Mouse (Mus musculus) gastrocnemius, adult 18-20 months (tissue): ENCODE measurements at regions not wholly inside any gene's neighbourhood (a gene's known extent, or its start where the extent isn't known, plus 50 kb on each side); places are given as distances from the start of the nearest gene placed in this dataset.
A peak's percentile ranks its signal among the peaks of the same experiment; 100 is the strongest.
"Not testable (repeated sequence)": the region's sequence is repeated elsewhere in the genome, so short reads cannot be mapped to it uniquely, and the experiment has no call there.

ENCODE experiments used
- DNase-seq: peaks from one replicate; pipeline ENCODE4 v3.0.0; 2021; ENCODE audit warnings: low spot score

- DNase-seq: peak; percentile 91
Measured at GRCm38 (mm10) chr6:31011407-31012020, 52.6 kb upstream of the Klf14 start.

DNA sequence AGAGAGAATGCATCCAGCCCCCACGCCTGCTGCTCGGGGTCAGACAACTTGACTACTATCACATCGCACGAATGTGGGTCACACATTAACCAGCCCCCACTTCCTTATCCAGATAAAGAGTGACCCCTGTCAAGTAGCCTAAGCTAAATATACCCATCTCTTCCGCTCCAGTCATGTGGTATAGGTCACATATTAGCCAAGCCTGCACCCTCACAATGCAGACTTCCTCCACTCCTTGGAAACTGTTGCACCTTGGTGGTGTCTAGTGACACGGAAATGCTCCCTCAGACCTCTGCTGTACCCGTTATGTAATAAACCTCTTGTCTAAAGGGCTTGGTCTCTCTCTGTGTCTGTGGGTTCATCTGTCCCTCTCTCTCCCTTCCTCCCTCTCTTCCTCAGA, 57.7 kb upstream of the Klf14 start:
- DNase-seq: no peak

- DNase-seq: no peak
Measured at GRCm38 (mm10) chr6:31021776-31022175, 62.9 kb upstream of the Klf14 start.

GRCm38 (mm10) chr6:31029777-31030176, 70.9 kb upstream of the Klf14 start:
- no peak for DNase-seq

DNA sequence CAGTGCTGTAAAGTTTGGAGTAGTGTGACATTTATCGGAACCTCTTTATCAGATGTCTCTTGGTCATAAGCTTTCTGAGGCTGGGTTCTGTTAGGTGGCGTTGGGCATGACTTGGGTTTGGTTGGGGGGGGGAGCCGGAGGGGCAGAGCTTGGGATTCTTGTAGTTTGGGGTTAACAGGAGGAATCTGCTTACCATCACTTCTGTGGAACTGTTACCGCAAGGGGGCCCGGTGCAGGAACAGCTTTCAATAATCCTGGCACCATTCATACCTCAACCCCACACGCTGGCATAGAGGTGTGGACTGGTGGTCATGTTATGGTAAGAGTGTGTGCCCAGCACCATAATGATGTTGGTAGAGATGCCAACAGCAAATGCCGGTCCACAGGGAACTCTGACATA, 72.1 kb upstream of the Klf14 start:
- DNase-seq: no peak

DNA sequence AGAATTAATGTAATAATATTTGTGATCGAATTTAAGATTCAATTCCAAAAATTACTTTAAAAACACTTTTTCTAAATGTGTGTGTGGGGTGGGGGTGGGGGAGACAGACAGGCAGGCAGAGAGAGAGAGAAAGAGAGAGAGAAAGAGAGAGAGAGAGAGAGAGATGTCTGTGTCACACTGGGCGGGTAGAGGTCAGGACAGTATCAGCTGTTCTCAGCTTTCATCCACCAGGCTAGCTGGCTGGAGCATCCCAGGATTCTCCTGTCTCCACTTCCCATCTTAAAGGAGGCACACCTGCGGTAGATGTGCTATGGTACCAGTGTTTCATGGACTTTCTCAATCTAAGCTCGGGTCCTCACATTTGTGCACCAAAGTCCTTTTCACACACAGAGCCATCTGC, 73.3 kb upstream of the Klf14 start:
- DNase-seq: no peak

DNA sequence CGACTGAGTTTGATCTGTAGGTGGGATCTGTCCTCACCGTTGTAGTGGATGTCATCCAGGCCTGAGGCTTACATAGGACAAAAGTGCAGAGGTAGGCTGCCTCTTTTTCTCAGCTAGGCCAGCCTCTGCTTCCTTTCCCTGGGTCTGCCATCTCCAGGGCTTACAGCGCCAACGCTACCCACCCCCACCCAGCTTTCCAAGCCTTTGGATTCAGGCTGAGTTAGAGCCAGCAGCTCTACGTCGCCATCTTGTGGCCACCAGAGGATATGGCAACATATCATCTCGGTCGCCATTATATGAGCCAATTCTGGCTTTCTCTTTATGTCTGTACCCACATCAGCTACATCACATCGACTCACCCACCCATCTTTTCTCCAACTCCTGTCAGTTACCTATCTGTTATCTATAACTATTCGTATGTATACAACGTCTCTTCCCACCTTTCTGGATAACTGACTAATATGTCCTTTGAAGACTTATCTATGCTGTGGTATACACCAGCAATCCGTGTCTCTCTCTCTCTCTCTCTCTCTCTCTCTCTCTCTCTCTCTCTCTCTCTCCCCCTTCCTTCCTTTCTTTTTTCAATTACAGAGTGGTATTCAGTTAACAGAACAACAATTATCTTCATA, 74.2 kb upstream of the Klf14 start:
- no peak for DNase-seq

DNA sequence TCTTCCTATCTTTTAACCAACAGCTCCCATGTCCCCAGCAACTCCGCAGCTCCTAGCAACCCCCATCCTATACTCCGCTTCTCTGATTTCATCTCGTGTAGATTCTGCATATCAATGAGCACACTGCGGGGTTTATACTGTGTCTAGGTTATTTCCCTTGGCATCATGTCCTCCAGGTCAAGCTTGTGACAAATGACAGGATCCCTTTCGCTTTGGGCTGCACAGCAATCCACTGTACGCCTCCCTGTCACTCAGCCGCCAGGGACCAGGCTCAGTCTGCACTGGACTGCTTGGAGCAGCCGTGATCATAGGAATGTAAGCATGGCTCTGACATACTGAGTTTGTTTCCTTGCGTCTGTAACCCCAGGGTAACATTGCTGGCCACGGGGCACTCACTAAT, 75.9 kb upstream of the Klf14 start:
- no peak for DNase-seq

- no peak for DNase-seq
Measured at GRCm38 (mm10) chr6:31037801-31038395, 79.0 kb upstream of the Klf14 start.

DNA sequence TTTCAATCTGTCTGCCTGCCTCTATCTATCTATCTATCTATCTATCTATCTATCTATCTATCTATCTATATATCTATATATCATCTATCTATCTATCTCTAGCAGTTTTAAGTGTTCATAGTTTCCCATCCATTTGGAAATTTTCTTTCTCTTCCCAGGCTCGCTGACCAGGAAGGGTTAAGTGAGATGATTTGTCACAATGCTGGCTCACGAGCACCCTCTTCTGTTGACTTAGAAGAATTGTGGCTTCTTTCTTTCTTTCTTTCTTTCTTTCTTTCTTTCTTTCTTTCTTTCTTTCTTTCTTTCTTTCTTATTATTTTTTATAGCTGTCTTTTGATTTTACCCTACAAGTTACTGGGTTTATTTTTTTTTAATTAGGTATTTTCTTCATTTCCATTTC, 79.6 kb upstream of the Klf14 start:
- not testable (repeated sequence) for DNase-seq

GRCm38 (mm10) chr6:31039485-31039884, 80.6 kb upstream of the Klf14 start:
- DNase-seq: no peak

DNA sequence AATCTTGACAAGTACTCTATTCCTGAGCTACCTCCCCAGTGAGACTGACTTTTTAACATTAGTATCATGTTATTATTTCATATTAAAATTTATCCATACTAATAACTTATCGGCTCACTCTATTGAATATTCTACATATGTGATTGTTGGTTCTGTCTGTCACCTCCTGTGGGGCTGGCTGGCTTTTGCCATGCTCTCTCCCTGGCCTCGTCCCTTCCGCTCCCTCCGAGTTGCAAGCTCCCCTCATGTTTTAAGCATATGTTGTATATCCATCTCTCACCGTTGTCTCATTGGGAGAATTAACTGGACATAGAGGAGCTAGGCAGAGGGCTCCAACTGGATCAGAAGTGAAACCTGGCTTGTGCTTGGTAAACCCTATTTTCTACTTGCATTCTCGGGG, 81.9 kb upstream of the Klf14 start:
- no peak for DNase-seq

DNA sequence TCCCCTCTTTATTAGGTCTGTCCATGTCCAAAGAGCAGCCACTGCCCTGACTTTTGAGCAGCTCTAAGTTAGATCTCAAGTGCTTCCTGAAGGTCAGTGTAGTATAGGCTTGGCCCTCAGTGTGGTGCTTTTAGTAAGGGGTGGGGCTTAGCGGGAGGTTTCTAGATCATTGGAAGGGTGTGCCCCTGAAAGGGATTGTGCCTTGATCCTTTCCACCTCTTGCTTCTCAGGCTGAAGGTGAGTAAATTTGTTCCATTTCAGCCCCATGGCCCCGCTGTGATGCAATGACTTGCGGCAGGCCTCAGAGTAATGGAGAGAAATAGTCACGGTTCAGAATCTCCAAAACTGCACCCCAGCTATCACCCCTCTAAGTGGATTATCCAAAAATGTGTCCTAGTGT, 84.5 kb upstream of the Klf14 start:
- DNase-seq: no peak

DNA sequence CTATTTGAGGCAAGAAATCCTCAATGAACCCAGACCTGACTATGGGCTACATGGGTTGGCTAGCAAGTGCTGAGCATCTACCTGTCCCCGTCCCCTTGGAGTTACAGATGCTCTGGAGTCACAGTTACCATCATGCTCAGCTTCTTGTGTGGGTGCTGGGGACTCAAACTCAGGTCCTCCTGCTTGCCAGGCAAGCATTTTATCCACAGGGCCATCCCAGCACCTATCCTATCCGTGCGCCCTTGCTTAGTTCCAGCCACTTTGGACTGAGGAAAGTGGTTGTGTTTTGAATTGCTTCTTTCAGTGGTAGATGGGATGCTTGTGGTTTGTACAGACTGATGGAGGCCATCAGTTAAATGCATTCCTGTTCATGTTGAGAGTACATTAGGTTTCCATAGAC, 85.0 kb upstream of the Klf14 start:
- DNase-seq: no peak

GRCm38 (mm10) chr6:31046197-31046596, 87.3 kb upstream of the Klf14 start:
- DNase-seq: no peak

DNA sequence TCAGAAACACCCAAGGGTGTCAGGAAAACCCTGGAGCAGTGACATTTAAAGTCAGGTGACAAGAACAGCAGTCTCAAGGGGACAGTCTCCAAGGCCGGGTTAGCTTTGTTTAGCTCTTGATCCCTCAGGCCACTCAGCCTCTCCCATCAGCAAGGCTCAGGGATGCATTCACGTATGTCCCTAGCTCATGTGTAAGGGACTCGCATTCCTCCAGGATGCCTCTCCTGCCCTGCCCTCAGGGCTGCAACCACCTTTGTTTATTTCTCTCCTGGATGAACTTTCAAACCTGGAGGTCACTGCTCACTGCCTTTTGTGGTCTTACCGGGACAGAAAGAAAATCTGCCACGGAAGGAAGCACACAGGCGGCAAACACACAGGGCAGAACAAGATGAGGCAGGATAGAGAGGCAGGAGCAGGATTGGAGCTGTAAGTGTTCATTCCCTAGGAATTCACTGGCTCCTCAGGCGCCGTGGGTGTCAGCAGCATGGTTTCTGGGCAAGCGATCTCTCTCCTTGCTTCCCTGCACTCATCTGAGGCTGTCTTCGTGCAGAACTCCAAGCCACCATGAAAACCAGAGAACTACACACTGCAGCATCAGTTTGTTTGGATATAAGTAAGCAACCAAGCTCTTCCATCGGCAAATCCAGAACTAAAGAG, 90.2 kb upstream of the Klf14 start:
- no peak for DNase-seq

DNA sequence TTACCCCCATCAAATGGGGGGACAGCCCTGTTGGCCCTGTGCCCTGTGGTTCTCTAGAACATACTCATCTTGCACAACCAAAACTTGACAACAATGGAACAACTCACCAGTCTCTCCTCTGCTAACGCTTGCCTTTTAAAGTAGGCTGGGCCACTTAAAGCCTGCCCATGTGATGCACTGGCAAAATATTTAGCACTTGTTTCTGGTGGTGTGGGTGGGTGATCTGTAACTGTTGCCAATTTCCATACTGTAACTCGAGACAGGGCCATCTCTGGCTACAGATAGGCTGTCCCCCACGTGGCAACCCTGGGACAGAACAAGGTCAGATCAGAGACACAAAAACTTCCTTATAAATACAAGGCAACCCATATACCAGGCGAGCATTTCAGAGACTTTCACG, 92.0 kb upstream of the Klf14 start:
- DNase-seq: no peak

DNA sequence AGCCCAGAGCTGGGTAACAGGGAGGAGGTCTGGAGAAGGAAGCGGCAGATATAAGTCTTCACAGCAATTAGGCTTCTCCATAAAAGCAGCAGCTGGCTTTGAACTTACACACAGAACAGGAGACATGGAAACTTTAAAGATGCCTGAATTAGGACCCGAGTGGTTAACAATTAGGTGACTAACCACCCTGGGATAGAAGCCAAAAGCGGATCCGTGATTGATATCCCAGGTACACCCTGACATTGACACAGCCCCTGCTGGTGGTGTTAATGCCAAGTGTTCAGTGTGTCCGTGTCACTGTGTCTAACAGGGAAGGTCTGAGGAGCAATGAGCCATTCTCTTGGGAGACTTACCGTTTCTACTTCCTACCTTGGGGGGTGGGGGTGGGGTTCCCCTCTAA, 92.9 kb upstream of the Klf14 start:
- no peak for DNase-seq

DNA sequence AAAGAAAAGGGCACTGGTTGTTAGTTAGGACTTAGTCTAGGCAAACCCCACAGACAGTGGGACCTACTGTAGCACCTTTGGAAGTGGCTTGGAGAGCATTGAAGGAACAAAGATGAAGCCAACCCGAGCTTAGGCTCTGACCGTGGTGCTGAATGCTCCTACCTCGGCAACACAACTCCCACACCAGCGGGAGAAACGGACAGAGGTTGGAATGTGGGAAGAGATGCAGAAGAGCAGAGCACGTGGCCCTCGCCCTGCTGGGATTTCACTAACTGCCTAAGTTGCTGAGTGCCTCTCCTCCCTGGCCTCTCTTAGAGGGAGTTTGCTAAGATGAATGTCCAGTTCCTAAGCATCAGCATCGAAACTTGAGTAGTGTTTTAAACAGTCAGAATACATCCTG, 94.1 kb upstream of the Klf14 start:
- no peak for DNase-seq

DNA sequence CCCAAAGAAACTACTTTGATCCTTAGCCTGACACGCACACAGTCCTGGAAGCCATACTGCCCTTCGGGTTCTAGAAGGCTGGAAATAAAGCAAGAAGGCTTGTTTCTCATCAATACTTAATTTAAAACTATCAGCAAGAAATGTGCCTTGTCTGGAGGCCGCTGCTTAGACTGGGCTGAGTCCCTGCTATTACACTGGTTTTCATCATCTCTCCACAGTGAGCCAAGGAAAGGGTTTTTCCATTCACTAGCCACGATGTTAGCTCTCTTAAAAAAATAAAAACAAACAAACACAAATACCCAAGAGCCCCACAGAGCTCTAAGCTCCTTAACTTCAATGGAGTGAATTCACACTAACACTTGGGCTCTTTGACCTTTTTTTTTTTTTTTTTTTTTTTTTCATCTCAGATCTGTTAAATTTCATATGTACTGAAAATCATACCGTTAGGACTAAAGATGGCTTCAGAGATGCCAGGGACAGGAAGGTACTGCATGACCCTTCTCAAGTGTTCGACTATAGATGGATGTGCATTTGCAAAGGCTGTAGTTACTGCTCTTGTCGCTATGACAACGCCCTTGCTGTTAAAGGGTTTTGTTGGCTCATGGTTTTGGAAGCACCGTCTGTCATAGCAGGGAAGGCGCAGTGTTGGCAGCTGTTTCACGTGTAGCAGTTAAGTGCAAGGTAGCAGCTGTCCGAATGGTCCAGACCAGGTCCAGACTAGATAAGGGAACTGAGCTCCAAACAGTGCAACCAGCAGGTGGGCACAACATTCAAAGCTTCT, 98.1 kb upstream of the Klf14 start:
- no peak for DNase-seq

- DNase-seq: no peak
Measured at GRCm38 (mm10) chr6:31058299-31058698, 99.4 kb upstream of the Klf14 start.

DNA sequence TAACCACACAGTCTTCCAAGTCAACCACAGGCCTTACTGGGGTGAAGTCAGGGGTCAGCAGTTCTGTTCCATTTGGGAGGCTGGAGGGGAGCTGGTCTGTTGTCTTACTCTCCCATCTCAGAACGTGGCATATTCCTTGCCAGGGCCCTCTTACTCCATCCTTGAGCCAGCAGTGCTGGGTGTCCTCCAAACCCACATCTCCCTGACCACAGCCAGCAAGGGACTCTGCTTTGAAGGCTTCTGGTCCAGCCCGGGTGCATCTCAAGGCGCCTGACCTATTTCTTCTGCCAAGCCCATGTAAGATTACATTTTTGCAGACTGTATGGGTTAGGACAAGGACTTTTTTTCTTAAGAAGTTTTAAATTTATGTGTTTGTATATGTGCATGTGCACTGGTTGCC, 100.1 kb upstream of the Klf14 start:
- DNase-seq: no peak
